Mouse (Mus musculus) midbrain, embryonic 14.5 days (tissue): ENCODE data around the gene Mpdu1. TPM values are rescaled to one million over a fixed set of nuclear protein-coding genes. Genes with fewer than 3 reads are reported as not detected.
"Not testable (repeated sequence)": the region's sequence is repeated elsewhere in the genome, so short reads cannot be mapped to it uniquely, and the experiment has no call there.

Experiments
- ATAC-seq: fragments of 200-750 bp; cut with Nextera tagmentation; 2 replicates; pipeline ENCODE4 v1.8.0; 2017; ENCODE audit warnings: moderate number of reproducible peaks, moderate library complexity; ENCODE audit not compliant: low FRiP score, low TSS enrichment
- DNase-seq: peaks from one replicate; pipeline ENCODE4 v3.0.0-alpha.2; 2015
- H3K27ac ChIP-seq: fragments of 300-500 bp; sonication (generic); replicated peaks from 2 replicates; pipeline ENCODE4 v1.5.1; 2014; ENCODE audit warnings: mild to moderate bottlenecking, low read depth, low read length, moderate library complexity
- H3K27me3 ChIP-seq: fragments of 300-500 bp; sonication (generic); 2 replicates; pipeline ENCODE4 v1.6.1; 2014; ENCODE audit warnings: low read length, control low read depth, mixed read lengths; ENCODE audit not compliant: control insufficient read depth, insufficient read depth
- H3K36me3 ChIP-seq: fragments of 300-500 bp; sonication (generic); 2 replicates; pipeline ENCODE4 v1.6.1; 2014; ENCODE audit warnings: low read length, control low read depth; ENCODE audit not compliant: control insufficient read depth, insufficient read depth
- H3K4me1 ChIP-seq: fragments of 300-500 bp; sonication (generic); 2 replicates; pipeline ENCODE4 v1.6.1; 2014; ENCODE audit warnings: mild to moderate bottlenecking, antibody characterized with exemption, low read length, control low read depth; ENCODE audit not compliant: control insufficient read depth, insufficient read depth
- H3K4me2 ChIP-seq: fragments of 300-500 bp; sonication (generic); 2 replicates; pipeline ENCODE4 v1.6.1; 2014; ENCODE audit warnings: mild to moderate bottlenecking, low read length, moderate library complexity
- H3K4me3 ChIP-seq: fragments of 300-500 bp; sonication (generic); replicated peaks from 2 replicates; pipeline ENCODE4 v1.5.1; 2014; ENCODE audit warnings: low read depth, low read length
- H3K9ac ChIP-seq: fragments of 300-500 bp; sonication (generic); replicated peaks from 2 replicates; pipeline ENCODE4 v1.6.1; 2014; ENCODE audit warnings: mild to moderate bottlenecking, low read length, moderate library complexity
- H3K9me3 ChIP-seq: fragments of 300-500 bp; sonication (generic); 2 replicates; pipeline ENCODE4 v1.6.1; 2016; ENCODE audit warnings: low read length, control low read depth, mixed read lengths; ENCODE audit not compliant: control insufficient read depth
- WGBS: fragments of 180-500 bp; shearing (Covaris S2); extraction: QIAGEN DNeasy Blood & Tissue Kit; methylation state at CpG from one replicate; pipeline ENCODE4 v1.1.7; 2014; 5-methylcytosine and 5-hydroxymethylcytosine counted together
- polyA plus RNA-seq: library from polyadenylated mRNA; unstranded; fragments of >200 nt; fragmentation: Nextera tagmentation; extraction: Ambion mirVana; gene quantifications from 2 replicates; pipeline ENCODE4 v1.2.1, GENCODE M21; 2014

The Mpdu1 gene
- polyA plus RNA-seq, 1 experiment from 2014 or later: 64.0 TPM

GRCm38 (mm10) chr11:69704613-69705010, 42.2 kb upstream of the Mpdu1 start:
- DNase-seq (no peak), ATAC-seq (no peak)
- H3K9ac ChIP-seq: no peak overlapping the region
- H3K4me3 ChIP-seq: no peak overlapping the region
- 57% methylated on average over 2 of the region's 2 CpGs for WGBS
- H3K27me3 ChIP-seq: no peaks in the 10 kb centered on the region
- no peaks in the 10 kb centered on the region for H3K36me3 ChIP-seq
- no peak overlapping the region for H3K27ac ChIP-seq
- no peak overlapping the region for H3K4me2 ChIP-seq
- H3K4me1 ChIP-seq: no peaks in the 10 kb centered on the region
- H3K9me3 ChIP-seq: no peaks in the 10 kb centered on the region

- DNase-seq (no peak), ATAC-seq (no peak)
- WGBS: 74% methylated on average over 8 of the region's 8 CpGs
Observed at GRCm38 (mm10) chr11:69703814-69704612, 41.6 kb upstream of the Mpdu1 start.

DNA sequence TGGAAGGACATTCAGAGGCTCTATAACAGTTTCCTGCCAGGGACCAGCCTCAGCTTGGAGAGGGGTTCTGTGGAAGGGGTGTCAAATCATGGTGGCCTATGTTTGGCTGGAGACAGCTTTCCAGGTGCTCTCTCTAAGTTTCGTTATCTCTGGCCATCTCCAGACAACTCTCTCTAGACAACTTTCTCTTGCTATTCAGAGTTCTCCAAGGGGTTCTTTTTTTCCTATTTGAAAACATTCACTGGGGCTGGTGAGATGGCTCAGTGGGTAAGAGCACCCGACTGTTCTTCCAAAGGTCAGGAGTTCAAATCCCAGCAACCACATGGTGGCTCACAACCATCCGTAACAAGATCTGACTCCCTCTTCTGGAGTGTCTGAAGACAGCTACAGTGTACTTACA, 40.9 kb upstream of the Mpdu1 start:
- H3K27ac ChIP-seq, H3K9ac ChIP-seq, DNase-seq, H3K36me3 ChIP-seq, H3K4me1 ChIP-seq, H3K9me3 ChIP-seq, H3K27me3 ChIP-seq, H3K4me3 ChIP-seq, ATAC-seq, H3K4me2 ChIP-seq: not testable (repeated sequence)
- WGBS: 85% methylated on average over 2 of the region's 3 CpGs

More at GRCm38 (mm10) chr11:69703814-69704612, 41.6 kb upstream of the Mpdu1 start:
- Histone ChIP-seq H3K27me3 (no peaks in the 10 kb centered on the region), H3K9me3 (no peaks in the 10 kb centered on the region), H3K9ac (no peak overlapping the region), H3K4me2 (no peak overlapping the region), H3K36me3 (no peaks in the 10 kb centered on the region), H3K27ac (no peak overlapping the region), H3K4me3 (no peak overlapping the region), H3K4me1 (no peaks in the 10 kb centered on the region)

- H3K36me3 ChIP-seq, H3K4me2 ChIP-seq, H3K27ac ChIP-seq, DNase-seq, H3K4me1 ChIP-seq, H3K27me3 ChIP-seq, H3K9ac ChIP-seq, ATAC-seq, H3K4me3 ChIP-seq, H3K9me3 ChIP-seq: not testable (repeated sequence)
- WGBS: 91% methylated on average over 10 of the region's 10 CpGs
Observed at GRCm38 (mm10) chr11:69702886-69703285, 40.4 kb upstream of the Mpdu1 start.

GRCm38 (mm10) chr11:69699595-69699994, 37.2 kb upstream of the Mpdu1 start:
- H3K4me3 ChIP-seq: no peak overlapping the region
- no peak for DNase-seq
- no peaks in the 10 kb centered on the region for H3K36me3 ChIP-seq
- no peak overlapping the region for H3K4me2 ChIP-seq
- 0 out of 2 replicates have a peak overlapping the region, but pooled peaks have one; percentile 27 for H3K9ac ChIP-seq
- H3K9me3 ChIP-seq: no peaks in the 10 kb centered on the region; the same call in 1 of the 2 replicates
- 86% methylated on average over 1 of the region's 1 CpGs for WGBS
- no peak for ATAC-seq
- no peak overlapping the region for H3K27ac ChIP-seq
- H3K4me1 ChIP-seq: peaks cover 8% of the 10 kb centered on the region
- no peaks in the 10 kb centered on the region for H3K27me3 ChIP-seq

DNA sequence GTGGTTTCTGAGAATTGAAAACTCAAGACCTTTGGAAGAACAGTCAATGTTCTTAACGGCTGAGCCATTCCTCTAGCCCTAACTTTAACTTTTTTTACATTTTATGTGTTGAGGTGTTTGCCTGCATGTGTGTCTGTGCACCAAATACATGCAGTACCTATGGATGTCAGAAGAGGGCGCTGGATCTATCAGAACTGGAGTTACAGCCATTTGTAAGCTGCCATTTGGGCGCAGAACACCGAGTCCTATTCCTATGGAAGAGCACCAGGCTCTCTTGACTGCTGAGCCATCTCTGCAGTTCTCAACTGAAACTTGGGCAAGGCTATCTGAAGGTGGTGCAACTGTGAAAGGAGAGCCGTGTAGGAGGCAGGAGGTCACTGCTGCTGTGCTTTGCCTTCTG, 36.1 kb upstream of the Mpdu1 start:
- DNase-seq (no peak), ATAC-seq (no peak)
- H3K4me1 ChIP-seq: peaks cover 8% of the 10 kb centered on the region
- H3K27ac ChIP-seq: no peak overlapping the region
- H3K9ac ChIP-seq: no peak overlapping the region
- H3K4me3 ChIP-seq: no peak overlapping the region
- WGBS: 75% methylated on average over 5 of the region's 5 CpGs
- no peak overlapping the region for H3K4me2 ChIP-seq
- no peaks in the 10 kb centered on the region for H3K27me3 ChIP-seq
- H3K9me3 ChIP-seq: no peaks in the 10 kb centered on the region; the same call in 1 of the 2 replicates
- no peaks in the 10 kb centered on the region for H3K36me3 ChIP-seq

- DNase-seq (no peak), ATAC-seq (no peak)
- H3K4me1 ChIP-seq: peaks cover 8% of the 10 kb centered on the region
- no peaks in the 10 kb centered on the region; the same call in 1 of the 2 replicates for H3K9me3 ChIP-seq
- H3K4me3 ChIP-seq: no peak overlapping the region
- WGBS: 92% methylated on average over 3 of the region's 3 CpGs
- no peaks in the 10 kb centered on the region for H3K27me3 ChIP-seq
- no peak overlapping the region for H3K4me2 ChIP-seq
- no peaks in the 10 kb centered on the region for H3K36me3 ChIP-seq
- no peak overlapping the region for H3K9ac ChIP-seq
- H3K27ac ChIP-seq: no peak overlapping the region
Observed at GRCm38 (mm10) chr11:69697396-69697795, 35.0 kb upstream of the Mpdu1 start.

DNA sequence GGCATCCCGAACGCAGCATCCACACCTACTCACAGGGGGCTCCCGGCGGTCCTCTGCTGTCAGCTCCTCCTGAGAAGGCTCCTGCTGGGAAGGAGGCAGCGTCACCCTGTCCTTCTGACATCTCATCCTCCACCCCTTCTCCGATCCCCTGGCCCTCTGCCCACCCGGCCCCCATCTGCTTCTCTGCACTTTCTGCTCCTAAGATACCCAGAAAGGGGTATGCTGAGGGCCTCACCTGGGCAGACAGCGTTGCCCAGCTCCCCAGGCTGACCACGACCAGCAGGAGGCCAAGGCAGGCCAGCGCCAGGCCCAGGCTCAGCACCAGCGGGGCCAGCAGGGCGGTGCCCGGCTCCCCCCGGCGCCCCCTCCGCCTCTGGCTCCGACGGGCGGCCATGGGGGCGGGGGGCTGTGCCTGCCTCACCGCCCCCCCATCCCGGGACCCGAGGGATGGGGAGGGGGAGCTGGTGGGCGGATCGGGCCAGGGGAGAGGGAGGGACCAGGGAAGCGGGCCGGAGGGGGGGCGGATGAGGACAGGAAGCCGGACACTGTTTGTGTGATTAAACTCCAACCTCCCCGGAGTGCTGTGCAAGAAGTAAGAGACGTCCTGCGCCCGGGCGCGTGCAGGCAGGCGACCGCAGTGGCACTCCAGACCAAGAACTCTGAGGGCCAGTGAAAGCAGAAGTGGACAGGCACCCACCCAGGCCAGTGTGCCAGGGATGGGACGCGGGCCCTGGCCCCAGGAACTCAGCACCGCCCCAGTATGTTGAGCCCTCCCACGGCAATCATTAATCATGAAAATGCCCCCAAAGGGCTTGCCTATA, 33.1 kb upstream of the Mpdu1 start, which contains the start of the genes Tnfsf12 and Tnfsfm13:
Gene Tnfsf12, minus strand, starts transcription at position 489 of the 821 bp plus-strand sequence.
Gene Tnfsfm13, minus strand, starts transcription at position 738 of the 821 bp plus-strand sequence.
- Histone ChIP-seq H3K9me3 (no peaks in the 10 kb centered on the region; the same call in 1 of the 2 replicates), H3K4me2 (peak within 1 kb of the TSS; percentile 84), H3K27ac (no peak within 1 kb of the TSS; the same call in 1 of the 2 replicates), H3K4me1 (peaks cover 8% of the 10 kb centered on the region), H3K4me3 (peak within 1 kb of the TSS; percentile 41), H3K9ac (peak within 1 kb of the TSS; percentile 69), H3K36me3 (no peaks in the 10 kb centered on the region), H3K27me3 (no peaks in the 10 kb centered on the region)
- DNase-seq: peak; percentile 43
- 2% methylated on average over 41 of the region's 41 CpGs for WGBS
- ATAC-seq: no peak
